Mouse (Mus musculus) embryonic facial prominence, embryonic 11.5 days (tissue): Measurements from ENCODE around the gene Kdm5a. TPM values are rescaled to one million over a fixed set of nuclear protein-coding genes. Genes with fewer than 3 reads are reported as not detected.

Experiments used
- ATAC-seq: fragments of 200-750 bp; cut with Nextera tagmentation; replicated peaks from 2 replicates; pipeline ENCODE4 v1.8.0; 2017; ENCODE audit warnings: low read depth; ENCODE audit not compliant: insufficient number of reproducible peaks, low FRiP score, low TSS enrichment
- DNase-seq: peaks from one replicate; pipeline ENCODE4 v3.0.0-alpha.2; 2015; ENCODE audit warnings: low spot score
- H3K27ac ChIP-seq: fragments of 300-500 bp; sonication (generic); replicated peaks from 2 replicates; pipeline ENCODE4 v1.5.1; 2014; ENCODE audit warnings: mild to moderate bottlenecking, low read depth, low read length, control low read depth
- H3K27me3 ChIP-seq: fragments of 300-500 bp; sonication (generic); 2 replicates; pipeline ENCODE4 v1.6.1; 2014; ENCODE audit warnings: mild to moderate bottlenecking, low read length, moderate library complexity, mixed read lengths; ENCODE audit not compliant: control insufficient read depth, insufficient read depth
- H3K36me3 ChIP-seq: fragments of 300-500 bp; sonication (generic); replicated peaks from 2 replicates; pipeline ENCODE4 v1.6.1; 2014; ENCODE audit warnings: low read depth, mild to moderate bottlenecking, low read length, moderate library complexity, mixed read lengths; ENCODE audit not compliant: control insufficient read depth, insufficient read depth
- H3K4me1 ChIP-seq: fragments of 300-500 bp; sonication (generic); 2 replicates; pipeline ENCODE4 v1.6.1; 2014; ENCODE audit warnings: low read length, mixed read lengths; ENCODE audit not compliant: control insufficient read depth, insufficient read depth
- H3K4me2 ChIP-seq: fragments of 300-500 bp; sonication (generic); 2 replicates; pipeline ENCODE4 v1.6.1; 2014; ENCODE audit warnings: low read depth, mild to moderate bottlenecking, control low read depth, low read length, moderate library complexity
- H3K4me3 ChIP-seq: fragments of 300-500 bp; sonication (generic); 2 replicates; pipeline ENCODE4 v1.5.1; 2014; ENCODE audit warnings: low read depth, low read length, control low read depth
- H3K9ac ChIP-seq: fragments of 300-500 bp; sonication (generic); replicated peaks from 2 replicates; pipeline ENCODE4 v1.6.1; 2014; ENCODE audit warnings: mild to moderate bottlenecking, control low read depth, low read length
- H3K9me3 ChIP-seq: fragments of 300-500 bp; sonication (generic); replicated peaks from 2 replicates; pipeline ENCODE4 v1.6.1; 2016; ENCODE audit warnings: mild to moderate bottlenecking, low read length, inconsistent platforms, mixed read lengths; ENCODE audit not compliant: control insufficient read depth
- WGBS: fragments of 180-500 bp; shearing (Covaris S2); extraction: QIAGEN DNeasy Blood & Tissue Kit; methylation state at CpG from one replicate; pipeline ENCODE4 v1.1.7; 2014; 5-methylcytosine and 5-hydroxymethylcytosine counted together
- polyA plus RNA-seq: library from polyadenylated mRNA; unstranded; fragments of >200 nt; fragmentation: Nextera tagmentation; extraction: Ambion mirVana; gene quantifications from 2 replicates; pipeline ENCODE4 v1.2.1, GENCODE M21; 2014

The Kdm5a gene
- polyA plus RNA-seq, 1 experiment from 2014 or later, result 54.5 TPM

- Histone ChIP-seq H3K36me3 (peaks cover 20% of the 10 kb centered on the region), H3K27ac (no peak overlapping the region), H3K4me3 (no peak overlapping the region), H3K27me3 (no peaks in the 10 kb centered on the region), H3K9ac (no peak overlapping the region), H3K4me2 (no peak overlapping the region), H3K9me3 (no peaks in the 10 kb centered on the region), H3K4me1 (no peaks in the 10 kb centered on the region)
- WGBS, result 92% methylated on average over 2 of the region's 2 CpGs
- no peak for ATAC-seq
- no peak for DNase-seq
These were observed 12.8 kb downstream of the Kdm5a start for GRCm38 (mm10) chr6:120376736-120377135.

GRCm38 (mm10) chr6:120390054-120390453, 26.1 kb downstream of the Kdm5a start:
- no peak overlapping the region for H3K4me2 ChIP-seq
- H3K27ac ChIP-seq, result no peak overlapping the region
- ATAC-seq (no peak), DNase-seq (no peak)
- whole genome bisulfite sequencing, result 87% methylated on average over 3 of the region's 3 CpGs
- no peaks in the 10 kb centered on the region for H3K4me1 ChIP-seq
- no peak overlapping the region for H3K4me3 ChIP-seq
- H3K27me3 ChIP-seq, result no peaks in the 10 kb centered on the region
- no peaks in the 10 kb centered on the region for H3K9me3 ChIP-seq
- peaks cover 5% of the 10 kb centered on the region for H3K36me3 ChIP-seq
- no peak overlapping the region for H3K9ac ChIP-seq

- 89% methylated on average over 2 of the region's 2 CpGs for WGBS
- DNase-seq, result no peak
- ATAC-seq, result no peak
These were observed 28.9 kb downstream of the Kdm5a start for GRCm38 (mm10) chr6:120392811-120393210.

GRCm38 (mm10) chr6:120395622-120396345, 31.9 kb downstream of the Kdm5a start:
- Histone ChIP-seq H3K9me3 (no peaks in the 10 kb centered on the region), H3K9ac (no peak overlapping the region), H3K36me3 (peaks cover 7% of the 10 kb centered on the region), H3K4me3 (no peak overlapping the region), H3K27me3 (no peaks in the 10 kb centered on the region), H3K4me2 (no peak overlapping the region), H3K27ac (no peak overlapping the region), H3K4me1 (no peaks in the 10 kb centered on the region)
- 96% methylated on average over 5 of the region's 5 CpGs for WGBS
- DNase-seq (no peak), ATAC-seq (no peak)

More at GRCm38 (mm10) chr6:120392811-120393210, 28.9 kb downstream of the Kdm5a start:
- no peaks in the 10 kb centered on the region for H3K27me3 ChIP-seq
- H3K4me1 ChIP-seq, result no peaks in the 10 kb centered on the region
- no peaks in the 10 kb centered on the region for H3K9me3 ChIP-seq
- H3K4me3 ChIP-seq, result no peak overlapping the region
- no peak overlapping the region for H3K4me2 ChIP-seq
- peaks cover 8% of the 10 kb centered on the region for H3K36me3 ChIP-seq
- H3K27ac ChIP-seq, result no peak overlapping the region
- no peak overlapping the region for H3K9ac ChIP-seq

- Histone ChIP-seq H3K9ac (no peak overlapping the region), H3K4me1 (no peaks in the 10 kb centered on the region), H3K4me2 (no peak overlapping the region), H3K36me3 (peaks cover 3% of the 10 kb centered on the region), H3K27ac (no peak overlapping the region), H3K9me3 (no peaks in the 10 kb centered on the region), H3K27me3 (no peaks in the 10 kb centered on the region), H3K4me3 (no peak overlapping the region)
- DNase-seq (no peak), ATAC-seq (no peak)
- WGBS, result 97% methylated on average over 1 of the region's 1 CpGs
These were observed 40.0 kb downstream of the Kdm5a start for GRCm38 (mm10) chr6:120403936-120404335.

- Histone ChIP-seq H3K4me2 (no peak overlapping the region), H3K27me3 (no peaks in the 10 kb centered on the region), H3K9ac (no peak overlapping the region), H3K36me3 (peaks cover 4% of the 10 kb centered on the region; the same call in 1 of the 2 replicates), H3K27ac (no peak overlapping the region), H3K4me3 (no peak overlapping the region), H3K9me3 (no peaks in the 10 kb centered on the region), H3K4me1 (no peaks in the 10 kb centered on the region)
- WGBS, result 88% methylated on average over 3 of the region's 3 CpGs
- ATAC-seq (no peak), DNase-seq (no peak)
These were observed 74.2 kb downstream of the Kdm5a start for GRCm38 (mm10) chr6:120438161-120438560.

GRCm38 (mm10) chr6:120442171-120442749, 78.3 kb downstream of the Kdm5a start:
- H3K27ac ChIP-seq, result no peak overlapping the region
- no peak overlapping the region for H3K4me2 ChIP-seq
- no peaks in the 10 kb centered on the region for H3K4me1 ChIP-seq
- H3K36me3 ChIP-seq, result peaks cover 4% of the 10 kb centered on the region; the same call in 1 of the 2 replicates
- H3K9ac ChIP-seq, result no peak overlapping the region
- H3K9me3 ChIP-seq, result no peaks in the 10 kb centered on the region
- DNase-seq (no peak), ATAC-seq (no peak)
- WGBS, result 94% methylated on average over 4 of the region's 4 CpGs
- H3K27me3 ChIP-seq, result no peaks in the 10 kb centered on the region
- no peak overlapping the region for H3K4me3 ChIP-seq
